Mouse (Mus musculus): ENCODE measurements around the gene Arglu1.
A peak's percentile ranks its signal among the peaks of the same experiment; 100 is the strongest.

Arglu1 gene

GRCm38 (mm10) chr8:8621236-8621917 is 68.9 kb downstream of the Arglu1 start:
- DNase-seq, result no peak

- no peak for DNase-seq
These were observed 69.8 kb downstream of the Arglu1 start for GRCm38 (mm10) chr8:8620536-8620935.

GRCm38 (mm10) chr8:8619221-8620194 is 70.8 kb downstream of the Arglu1 start:
- DNase-seq, result peak; percentile 77

Measured in retina, postnatal 1 day (tissue).